Mouse (Mus musculus) ES-Bruce4 (cell line): Measurements from ENCODE around the gene Dlx3.

Experiments
- CTCF ChIP-seq: IDR thresholded peaks from one replicate; pipeline ENCODE4 v1.8.1; 2011; ENCODE audit warnings: low read depth, low read length
- EP300 ChIP-seq: IDR thresholded peaks from 2 replicates; pipeline ENCODE4 v1.6.1; 2011; ENCODE audit warnings: low read depth, low read length; ENCODE audit not compliant: insufficient read depth
- POLR2A ChIP-seq: IDR thresholded peaks from one replicate; pipeline ENCODE4 v1.8.1; 2011; ENCODE audit warnings: low read length; ENCODE audit not compliant: insufficient read depth

GRCm38 (mm10) chr11:95144946-95145483 lies 25.1 kb downstream of the Dlx3 start:
- TF ChIP-seq POLR2A (no peak), CTCF (no peak), EP300 (no peak)
